8 mouse cellular contexts compared by ENCODE assay signal in genomic region chr11:97362943-97363643, GRCm38 (mm10). TPM values are rescaled to one million over a fixed set of nuclear protein-coding genes. Genes with fewer than 3 reads are reported as not detected.
A peak's percentile ranks its signal among the peaks of the same experiment; 100 is the strongest.
DNase-seq lines count a peak whose midpoint lies in the region; ATAC-seq and TF ChIP-seq lines count a peak whose summit lies in the region.

No protein-coding gene starts in this region.

- in situ Hi-C loops in CH12.LX (cut with MboI; ENCODE audit: low pct_ligation_motif_present, low pct_unique_long_range_greater_than_20kb, low sequenced_read_pairs) = loop anchor here (5.0 kb wide), 1 partner anchor 34 kb away; no protein-coding TSS in a partner anchor

- DNase-seq in 3T3-L1 (ENCODE audit: low read depth, low spot score) (peak; percentile 45), CH12.LX (ENCODE audit: extremely low read depth) (peak; percentile 68)
- DNase-seq in gastrocnemius, postnatal 4 days (ENCODE audit: low spot score in 2 of 2) = peak; percentile 35 to 63
- peak; percentile 61 for DNase-seq in lung, postnatal 0 days (ENCODE audit: low spot score)
- peak; percentile 71 for DNase-seq in retina, adult 2 months (ENCODE audit: low read depth, low spot score)
- no peak for DNase-seq in layer of hippocampus, adult 9-11 months

- H3K4me1 ChIP-seq in CH12.LX (ENCODE audit: control insufficient read depth in 1 of 2, insufficient read depth in 2 of 2) = peaks cover 7 to 33% of the 10 kb centered on the region in 2 experiments
- H3K4me1 ChIP-seq in intestine, postnatal 0 days (replicated peaks; ENCODE audit: control insufficient read depth, insufficient read depth, low read length) = no peaks in the 10 kb centered on the region
- H3K4me1 ChIP-seq in lung, postnatal 0 days (ENCODE audit: insufficient read depth, low read depth, low read length) = peaks cover 16% of the 10 kb centered on the region; the same call in 1 of the 2 replicates

- no peaks in the 10 kb centered on the region for H3K27me3 ChIP-seq in CH12.LX (replicated peaks)
- no peaks in the 10 kb centered on the region for H3K27me3 ChIP-seq in intestine, postnatal 0 days (replicated peaks; ENCODE audit: control insufficient read depth, insufficient read depth, low read length)
- H3K27me3 ChIP-seq in lung, postnatal 0 days (replicated peaks; ENCODE audit: insufficient read depth, low read length) = no peaks in the 10 kb centered on the region

- dilution Hi-C loops in CH12.LX (cut with MboI; ENCODE audit: extremely low pct_ligation_motif_present, extremely low pct_unique_long_range_greater_than_20kb, low sequenced_read_pairs) = no loop called here

- 0 out of 2 replicates have a peak, but pooled peaks have one; percentile 4 for TF ChIP-seq EP300 in CH12.LX (IDR thresholded peaks at IDR 0.05; ENCODE audit: low read length)
- TF ChIP-seq EP300 in lung, postnatal 0 days (IDR thresholded peaks at IDR 0.05) = no peak

- H3K79me2 ChIP-seq in CH12.LX (replicated peaks; ENCODE audit: control insufficient read depth, extremely low read depth, insufficient read depth, poor library complexity, severe bottlenecking) = peaks cover 29% of the 10 kb centered on the region

- peak; percentile 14 for ATAC-seq in common myeloid progenitor, adult 5-6 weeks (replicated peaks; ENCODE audit: low read depth, poor library complexity, severe bottlenecking)
- ATAC-seq in intestine, postnatal 0 days = peak; percentile 11; the same call in 1 of the 2 replicates
- ATAC-seq in lung, postnatal 0 days = peak; percentile 4; the same call in 1 of the 2 replicates

- H3K4me2 ChIP-seq in CH12.LX (ENCODE audit: insufficient read depth, low read depth, poor library complexity, severe bottlenecking) = peak overlapping the region; percentile 88
- H3K4me2 ChIP-seq in intestine, postnatal 0 days (replicated peaks; ENCODE audit: low read depth) = peak overlapping the region; percentile 89
- peak overlapping the region; percentile 92 for H3K4me2 ChIP-seq in lung, postnatal 0 days (replicated peaks; ENCODE audit: low read depth, low read length)

- H3K9me3 ChIP-seq in CH12.LX (replicated peaks; ENCODE audit: low read length) = no peaks in the 10 kb centered on the region
- no peaks in the 10 kb centered on the region for H3K9me3 ChIP-seq in intestine, postnatal 0 days (ENCODE audit: control insufficient read depth)
- no peaks in the 10 kb centered on the region for H3K9me3 ChIP-seq in lung, postnatal 0 days (ENCODE audit: low read length)

- TF ChIP-seq RAD21 in CH12.LX (IDR thresholded peaks at IDR 0.05; ENCODE audit: low read depth, low read length) = no peak

- H3K4me3 ChIP-seq in CH12.LX (replicated peaks in 1 of 3; ENCODE audit: low read depth in 2 of 3, low read length in 2 of 3, poor library complexity in 1 of 3) = peak overlapping the region; percentile 83 to 91 (median 85)
- peak overlapping the region; percentile 89 for H3K4me3 ChIP-seq in intestine, postnatal 0 days (ENCODE audit: low read depth, low read length)
- peak overlapping the region; percentile 97 for H3K4me3 ChIP-seq in lung, postnatal 0 days (ENCODE audit: low read depth, low read length)

- peaks cover under 1 to 14% of the 10 kb centered on the region in 2 experiments for H3K36me3 ChIP-seq in CH12.LX (replicated peaks in 1 of 2; ENCODE audit: control insufficient read depth in 1 of 2, insufficient read depth in 1 of 2, low read length in 1 of 2)
- no peaks in the 10 kb centered on the region for H3K36me3 ChIP-seq in intestine, postnatal 0 days (ENCODE audit: control insufficient read depth, insufficient read depth)
- no peaks in the 10 kb centered on the region for H3K36me3 ChIP-seq in lung, postnatal 0 days (ENCODE audit: insufficient read depth, low read length)

- no peak for TF ChIP-seq POLR2A in CH12.LX (IDR thresholded peaks at IDR 0.05; ENCODE audit: low read depth, low read length)

- no peak for TF ChIP-seq CTCF in CH12.LX (conservative IDR thresholded peaks at IDR 0.05 in 1 of 2, IDR thresholded peaks at IDR 0.05 in 1 of 2; ENCODE audit: low read depth in 2 of 2, low read length in 2 of 2)
- TF ChIP-seq CTCF in intestine, postnatal 0 days (IDR thresholded peaks at IDR 0.05; ENCODE audit: low read depth) = no peak
- no peak for TF ChIP-seq CTCF in lung, postnatal 0 days (IDR thresholded peaks at IDR 0.05)

- WGBS in intestine, postnatal 0 days = under 1% methylated on average over 43 of the region's 49 CpGs
- 1% methylated on average over 48 of the region's 49 CpGs for WGBS in lung, postnatal 0 days

- H3K9ac ChIP-seq in CH12.LX (ENCODE audit: insufficient read depth, low read depth) = peak overlapping the region; percentile 96
- peak overlapping the region; percentile 86 for H3K9ac ChIP-seq in intestine, postnatal 0 days (ENCODE audit: low read depth, low read length)
- H3K9ac ChIP-seq in lung, postnatal 0 days (replicated peaks; ENCODE audit: low read depth) = peak overlapping the region; percentile 94

- H3K27ac ChIP-seq in CH12.LX (ENCODE audit: insufficient read depth, low read depth) = no peak overlapping the region
- peak overlapping the region; percentile 62 for H3K27ac ChIP-seq in intestine, postnatal 0 days (ENCODE audit: low read depth, low read length)
- H3K27ac ChIP-seq in lung, postnatal 0 days (ENCODE audit: low read length) = peak overlapping the region; percentile 88

TF ChIP-seq in CH12.LX, 34 proteins besides CTCF, POLR2A, EP300 and RAD21 (continues in another document):
- TF ChIP-seq RCOR1 (conservative IDR thresholded peaks at IDR 0.05; ENCODE audit: low read depth, low read length) (no peak; the same call in 1 of the 2 replicates), TCF12 (IDR thresholded peaks at IDR 0.05; ENCODE audit: low read depth, low read length) (no peak), JUN (IDR thresholded peaks at IDR 0.05; ENCODE audit: insufficient read depth, low read depth, low read length) (peak; percentile 42; the same call in 1 of the 2 replicates), PAX5 (IDR thresholded peaks at IDR 0.05; ENCODE audit: low read length) (no peak), USF2 (conservative IDR thresholded peaks at IDR 0.05; ENCODE audit: low read depth, low read length) (no peak), MYC (IDR thresholded peaks at IDR 0.05; ENCODE audit: low read depth, low read length) (no peak), ELF1 (IDR thresholded peaks at IDR 0.05; ENCODE audit: low read depth, low read length) (0 out of 2 replicates have a peak, but pooled peaks have one; percentile 17), MAX (IDR thresholded peaks at IDR 0.05; ENCODE audit: low read length) (peak; percentile 11; the same call in 1 of the 2 replicates), SMC3 (IDR thresholded peaks at IDR 0.05; ENCODE audit: low read depth, low read length) (no peak), NELFE (IDR thresholded peaks at IDR 0.05; ENCODE audit: low read depth, low read length) (no peak), ZMIZ1 (IDR thresholded peaks at IDR 0.05; ENCODE audit: low read depth, low read length) (no peak), ZC3H11A (IDR thresholded peaks at IDR 0.05; ENCODE audit: low read depth, low read length) (no peak), SIN3A (IDR thresholded peaks at IDR 0.05; ENCODE audit: low read length) (peak; percentile 62), HCFC1 (IDR thresholded peaks at IDR 0.05; ENCODE audit: low read depth, low read length) (peak; percentile 19; the same call in 1 of the 2 replicates), KAT2A (IDR thresholded peaks at IDR 0.05; ENCODE audit: insufficient replicate concordance, low read length) (no peak), ZNF384 (IDR thresholded peaks at IDR 0.05; ENCODE audit: low read depth, low read length) (no peak), TBP (conservative IDR thresholded peaks at IDR 0.05; ENCODE audit: low read depth, low read length) (no peak), UBTF (IDR thresholded peaks at IDR 0.05; ENCODE audit: low read depth, low read length) (peak; percentile 92; the same call in 1 of the 2 replicates), ETS1 (conservative IDR thresholded peaks at IDR 0.05; ENCODE audit: low read depth, low read length) (no peak), ZKSCAN1 (IDR thresholded peaks at IDR 0.05; ENCODE audit: borderline replicate concordance, low read depth, low read length) (no peak), GABPA (IDR thresholded peaks at IDR 0.05; ENCODE audit: insufficient replicate concordance, low read depth, low read length) (no peak)

RNA-seq across cellular contexts. Expression of gene Socs7, which starts 0.7 kb away (rescaled TPM):
- total RNA-seq in CH12.LX (2012; rRNA removed) = 17.0 and 17.4 TPM in 2 replicates
- total RNA-seq in CH12.LX (2014; rRNA removed) = 10.2 and 11.9 TPM in 2 replicates
- 14.2 and 15.1 TPM in 2 replicates for polyA plus RNA-seq in CH12.LX (2012; ENCODE audit: insufficient read length, low read depth)
- 14.2 and 16.1 TPM in 2 replicates for total RNA-seq in common myeloid progenitor, adult 5-6 weeks (2017)
- total RNA-seq in gastrocnemius, postnatal 4 days (2021) = 10 to 100 TPM; 33.4 to 34.5 TPM
- 2.4 and 2.5 TPM in 2 replicates for polyA plus RNA-seq in intestine, postnatal 0 days (2015; fragmentation: Nextera tagmentation; extraction: Ambion mirVana)
- polyA plus RNA-seq in lung, postnatal 0 days (2015; fragmentation: Nextera tagmentation; extraction: Ambion mirVana) = 2.4 and 2.5 TPM in 2 replicates

RNA-seq across cellular contexts. Expression of gene Gpr179, which starts 11.2 kb away (rescaled TPM):
- total RNA-seq in CH12.LX (2012; rRNA removed) = 0.04 and 0.08 TPM in 2 replicates
- not detected in 2 replicates for total RNA-seq in CH12.LX (2014; rRNA removed)
- 0.03 and 0.05 TPM in 2 replicates for polyA plus RNA-seq in CH12.LX (2012; ENCODE audit: insufficient read length, low read depth)
- total RNA-seq in common myeloid progenitor, adult 5-6 weeks (2017) = not detected in 2 replicates
- total RNA-seq in gastrocnemius, postnatal 4 days (2021) = under 1 TPM; 0.22 to 0.29 TPM
- 0.07 and 0.20 TPM in 2 replicates for polyA plus RNA-seq in intestine, postnatal 0 days (2015; fragmentation: Nextera tagmentation; extraction: Ambion mirVana)
- 0.23 and 0.24 TPM in 2 replicates for polyA plus RNA-seq in lung, postnatal 0 days (2015; fragmentation: Nextera tagmentation; extraction: Ambion mirVana)

RNA-seq across cellular contexts. Expression of gene Mrpl45, which starts 47.6 kb away (rescaled TPM):
- total RNA-seq in CH12.LX (2012; rRNA removed) = 101 and 106 TPM in 2 replicates
- total RNA-seq in CH12.LX (2014; rRNA removed) = 153 and 158 TPM in 2 replicates
- polyA plus RNA-seq in CH12.LX (2012; ENCODE audit: insufficient read length, low read depth) = 123 and 124 TPM in 2 replicates
- total RNA-seq in common myeloid progenitor, adult 5-6 weeks (2017) = 22.0 and 23.3 TPM in 2 replicates
- total RNA-seq in gastrocnemius, postnatal 4 days (2021) = 10 to 100 TPM; 25.9 to 31.0 TPM
- polyA plus RNA-seq in intestine, postnatal 0 days (2015; fragmentation: Nextera tagmentation; extraction: Ambion mirVana) = 40.2 and 40.5 TPM in 2 replicates
- polyA plus RNA-seq in lung, postnatal 0 days (2015; fragmentation: Nextera tagmentation; extraction: Ambion mirVana) = 19.2 and 22.4 TPM in 2 replicates

RNA-seq across cellular contexts. Expression of gene Arhgap23, which starts 52.2 kb away (rescaled TPM):
- total RNA-seq in CH12.LX (2012; rRNA removed) = 2.1 and 4.2 TPM in 2 replicates
- 0.89 and 1.2 TPM in 2 replicates for total RNA-seq in CH12.LX (2014; rRNA removed)
- polyA plus RNA-seq in CH12.LX (2012; ENCODE audit: insufficient read length, low read depth) = 4.9 and 5.6 TPM in 2 replicates
- 6.2 and 9.6 TPM in 2 replicates for total RNA-seq in common myeloid progenitor, adult 5-6 weeks (2017)
- total RNA-seq in gastrocnemius, postnatal 4 days (2021) = 10 to 100 TPM; 29.9 to 30.9 TPM
- 3.5 and 4.6 TPM in 2 replicates for polyA plus RNA-seq in intestine, postnatal 0 days (2015; fragmentation: Nextera tagmentation; extraction: Ambion mirVana)
- polyA plus RNA-seq in lung, postnatal 0 days (2015; fragmentation: Nextera tagmentation; extraction: Ambion mirVana) = 7.0 and 8.4 TPM in 2 replicates
